Mouse (Mus musculus) thymus, adult 2 months (tissue): ENCODE results near the gene Phex. TPM values are rescaled to one million over a fixed set of nuclear protein-coding genes. Genes with fewer than 3 reads are reported as not detected.

ENCODE experiments used
- DNase-seq: peaks from one replicate; pipeline ENCODE4 v3.0.0; 2021
- H3K27ac ChIP-seq: fragments of 200-500 bp; 2 replicates; pipeline ENCODE4 v1.5.1; 2012; ENCODE audit warnings: low read length, control low read depth; ENCODE audit not compliant: control insufficient read depth, insufficient read depth
- H3K27me3 ChIP-seq: fragments of 200-500 bp; 2 replicates; pipeline ENCODE4 v1.6.1; 2012; ENCODE audit warnings: mild to moderate bottlenecking, low read length, moderate library complexity, mixed read lengths; ENCODE audit not compliant: control insufficient read depth, insufficient read depth
- H3K36me3 ChIP-seq: fragments of 200-500 bp; 2 replicates; pipeline ENCODE4 v1.6.1; 2012; ENCODE audit warnings: mild to moderate bottlenecking, low read length, moderate library complexity; ENCODE audit not compliant: control insufficient read depth, insufficient read depth
- H3K4me1 ChIP-seq: fragments of 200-500 bp; replicated peaks from 2 replicates; pipeline ENCODE4 v1.6.1; 2012; ENCODE audit warnings: low read length; ENCODE audit not compliant: control insufficient read depth, insufficient read depth
- H3K4me3 ChIP-seq: fragments of 200-500 bp; 2 replicates; pipeline ENCODE4 v1.5.1; 2012; ENCODE audit warnings: mild to moderate bottlenecking, low read length, control low read depth, moderate library complexity; ENCODE audit not compliant: control insufficient read depth, insufficient read depth
- CTCF ChIP-seq: fragments of 200-500 bp; IDR thresholded peaks from 2 replicates; pipeline ENCODE4 v1.5.1; 2012; ENCODE audit warnings: mild to moderate bottlenecking, control low read depth, low read length, moderate library complexity, borderline replicate concordance; ENCODE audit not compliant: control insufficient read depth, poor library complexity, insufficient read depth; ENCODE audit errors: extremely low read depth
- POLR2A ChIP-seq: fragments of 200-500 bp; IDR thresholded peaks from 2 replicates; pipeline ENCODE4 v1.6.1; 2012; ENCODE audit warnings: mild to moderate bottlenecking, low read length, control low read depth, moderate library complexity; ENCODE audit not compliant: control insufficient read depth, poor library complexity, insufficient read depth; ENCODE audit errors: extremely low read depth
- WGBS: fragments of 180-500 bp; shearing (Covaris S2); methylation state at CpG from one replicate; pipeline ENCODE4 v1.1.7; 2018; 5-methylcytosine and 5-hydroxymethylcytosine counted together
- polyA plus RNA-seq: library from polyadenylated mRNA; depleted of rRNA; stranded (reverse); fragments of >200 nt; gene quantifications from 2 replicates; pipeline ENCODE4 v1.2.3, GENCODE M21; 2012

The Phex gene
- polyA plus RNA-seq, 1 experiment = not detected

DNA sequence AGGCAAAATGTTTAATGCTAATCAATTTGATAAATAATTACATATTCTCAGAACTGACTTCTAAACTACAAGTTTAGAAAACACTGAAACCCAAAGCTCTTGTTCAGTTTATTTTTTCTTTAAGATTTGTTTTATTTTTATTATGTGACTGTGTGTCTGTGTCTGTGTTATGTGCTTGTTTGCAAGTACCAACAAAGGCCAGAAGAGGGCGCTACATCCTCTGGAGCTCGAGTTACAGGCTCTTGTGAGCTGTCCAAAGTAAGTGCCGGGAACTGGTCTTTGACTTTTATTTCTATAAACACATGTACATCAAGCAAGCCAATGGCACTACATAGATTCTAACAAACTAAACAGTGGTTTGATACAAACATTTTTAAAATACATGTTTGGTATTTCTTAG, 41.2 kb downstream of the Phex start:
- TF ChIP-seq POLR2A (no peak), CTCF (no peak)
- no peak for DNase-seq
- H3K4me1 ChIP-seq = no peaks in the 10 kb centered on the region
- no peaks in the 10 kb centered on the region for H3K27me3 ChIP-seq
- no peak overlapping the region for H3K4me3 ChIP-seq
- 76% methylated on average over 3 of the region's 3 CpGs for WGBS
- H3K27ac ChIP-seq = no peak overlapping the region
- no peaks in the 10 kb centered on the region for H3K36me3 ChIP-seq

DNA sequence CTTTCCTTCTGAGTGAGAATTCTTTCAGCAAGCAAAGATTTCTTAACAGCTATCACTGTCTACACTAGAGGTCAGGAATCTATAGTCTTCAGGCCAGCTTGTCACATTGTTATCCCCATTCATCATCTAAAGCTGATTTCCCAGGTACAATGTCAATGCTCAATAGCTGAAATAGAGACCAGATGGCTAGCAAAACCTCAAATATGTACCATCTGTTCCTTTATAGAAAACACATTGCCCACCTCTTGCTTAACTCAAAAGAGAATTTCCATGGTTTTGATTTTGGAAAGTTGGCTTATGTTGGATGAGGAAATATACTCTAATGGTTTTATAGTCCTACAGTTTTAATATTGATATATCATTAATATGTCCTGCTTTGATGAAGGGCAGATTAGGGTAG, 45.9 kb downstream of the Phex start:
- no peak for DNase-seq
- no peaks in the 10 kb centered on the region for H3K27me3 ChIP-seq
- H3K36me3 ChIP-seq = no peaks in the 10 kb centered on the region
- H3K4me3 ChIP-seq = no peak overlapping the region
- H3K27ac ChIP-seq = no peak overlapping the region
- TF ChIP-seq CTCF = no peak
- no peak for TF ChIP-seq POLR2A
- H3K4me1 ChIP-seq = no peaks in the 10 kb centered on the region

DNA sequence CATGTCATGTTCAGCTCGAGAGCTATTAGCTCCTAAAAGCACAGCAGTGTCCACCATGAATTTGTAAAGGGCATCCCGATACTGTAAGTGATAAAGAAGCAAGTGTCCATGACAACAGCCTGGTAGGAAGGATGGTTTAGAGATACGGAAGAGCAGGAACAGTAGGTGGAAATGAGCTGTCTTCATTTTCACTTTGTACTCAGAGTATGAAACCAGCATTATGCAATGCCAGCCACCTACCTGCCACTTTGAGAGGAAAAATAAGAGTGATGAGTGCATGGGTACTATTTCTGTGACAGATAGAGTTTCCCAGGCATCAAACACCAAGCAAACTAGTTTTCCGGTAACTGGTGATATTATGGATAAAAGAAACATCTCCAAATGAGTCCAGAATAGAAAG, 59.6 kb downstream of the Phex start:
- no peaks in the 10 kb centered on the region for H3K4me1 ChIP-seq
- no peak overlapping the region for H3K4me3 ChIP-seq
- H3K27me3 ChIP-seq = no peaks in the 10 kb centered on the region
- TF ChIP-seq POLR2A (no peak), CTCF (no peak)
- DNase-seq = no peak
- no peaks in the 10 kb centered on the region for H3K36me3 ChIP-seq
- no peak overlapping the region for H3K27ac ChIP-seq
- WGBS = 94% methylated on average over 4 of the region's 4 CpGs

DNA sequence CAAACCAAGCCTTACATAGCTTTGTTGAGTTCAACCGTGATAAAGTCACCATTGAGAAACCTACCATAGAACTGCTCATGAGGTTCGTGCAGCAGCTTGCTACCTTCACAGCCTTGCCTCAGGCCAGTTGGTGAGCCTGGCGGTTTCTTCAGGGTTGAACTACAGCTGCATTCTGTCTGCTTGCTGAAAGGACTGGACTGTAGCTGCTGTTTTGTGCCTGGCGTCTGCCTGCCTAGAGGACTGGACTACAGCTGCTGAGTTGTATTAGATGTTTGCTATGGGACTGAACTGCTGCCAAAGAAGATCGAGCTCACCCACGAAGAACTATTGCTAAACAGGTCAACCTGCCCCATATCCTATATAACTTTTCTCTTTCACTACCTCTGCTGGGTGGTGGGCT, 68.9 kb downstream of the Phex start:
- Histone ChIP-seq H3K4me3 (no peak overlapping the region), H3K36me3 (no peaks in the 10 kb centered on the region), H3K4me1 (no peaks in the 10 kb centered on the region), H3K27ac (no peak overlapping the region), H3K27me3 (no peaks in the 10 kb centered on the region)
- WGBS = 94% methylated on average over 6 of the region's 6 CpGs
- TF ChIP-seq CTCF = no peak
- no peak for DNase-seq

DNA sequence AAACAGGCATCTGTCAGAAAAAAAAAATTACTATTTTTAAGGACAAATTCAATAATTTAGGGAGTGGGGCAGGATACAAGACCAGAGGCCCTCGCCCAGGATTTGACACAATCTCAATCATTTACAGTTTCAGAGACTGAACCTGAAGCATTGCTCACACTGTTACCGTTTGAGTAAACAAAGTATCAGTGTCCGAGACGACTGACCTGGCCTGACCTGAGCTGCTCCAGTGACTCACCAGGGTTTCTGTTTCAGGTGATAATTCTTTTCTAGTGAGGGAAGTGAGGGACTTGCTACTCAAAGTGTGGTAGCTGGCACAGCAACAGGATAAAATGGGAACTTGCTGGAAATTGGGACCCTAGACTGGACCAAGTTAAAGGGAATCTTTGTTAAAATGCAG, 80.4 kb downstream of the Phex start:
- H3K27me3 ChIP-seq = no peaks in the 10 kb centered on the region
- TF ChIP-seq CTCF (no peak), POLR2A (no peak)
- H3K4me1 ChIP-seq = no peaks in the 10 kb centered on the region
- WGBS = 81% methylated on average over 4 of the region's 4 CpGs
- DNase-seq = no peak
- no peak overlapping the region for H3K27ac ChIP-seq
- no peaks in the 10 kb centered on the region for H3K36me3 ChIP-seq
- H3K4me3 ChIP-seq = no peak overlapping the region

DNA sequence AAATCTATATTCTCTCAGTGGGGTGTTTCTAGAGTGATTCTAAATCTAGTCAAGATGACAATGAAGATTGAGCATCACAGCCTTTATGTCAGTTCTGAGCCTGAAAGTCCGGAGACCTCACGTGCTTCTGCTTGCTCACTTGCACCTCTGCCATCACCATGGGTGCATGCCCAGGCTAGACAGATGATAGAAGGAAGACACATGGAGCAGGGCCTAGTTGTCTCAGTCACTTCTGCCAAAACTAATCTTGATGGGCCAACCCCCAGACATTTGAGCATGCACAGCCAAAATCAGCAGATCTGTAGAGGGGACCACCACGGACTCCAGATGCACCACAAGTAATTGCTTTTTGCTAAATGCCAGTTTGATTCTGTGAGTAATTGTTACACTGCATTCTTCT, 85.3 kb downstream of the Phex start:
- Histone ChIP-seq H3K36me3 (no peaks in the 10 kb centered on the region), H3K27ac (no peak overlapping the region), H3K4me3 (no peak overlapping the region), H3K27me3 (no peaks in the 10 kb centered on the region), H3K4me1 (no peaks in the 10 kb centered on the region)
- 98% methylated on average over 3 of the region's 3 CpGs for WGBS
- DNase-seq = no peak
- no peak for TF ChIP-seq POLR2A
- no peak for TF ChIP-seq CTCF

DNA sequence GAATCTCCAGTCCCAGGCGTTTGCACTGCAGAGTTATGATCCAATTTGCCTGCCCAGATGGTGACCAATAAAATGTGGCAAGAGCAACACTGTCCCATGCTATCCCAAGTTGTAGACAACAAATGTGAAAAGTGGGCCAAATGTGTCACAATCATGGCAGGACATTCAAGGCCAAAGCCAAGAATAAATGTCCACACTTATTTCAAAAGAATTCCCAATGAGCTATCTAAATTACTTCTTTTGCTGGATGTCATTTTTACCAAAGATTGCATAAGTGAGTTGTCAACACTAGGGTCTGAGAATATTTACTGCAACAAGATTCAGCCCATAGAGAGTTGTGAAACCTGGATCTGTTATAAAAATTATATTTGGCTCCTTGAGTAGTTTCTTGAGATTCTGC, 86.7 kb downstream of the Phex start:
- DNase-seq = no peak
- Histone ChIP-seq H3K36me3 (no peaks in the 10 kb centered on the region), H3K27me3 (no peaks in the 10 kb centered on the region), H3K4me3 (no peak overlapping the region), H3K27ac (no peak overlapping the region), H3K4me1 (no peaks in the 10 kb centered on the region)
- WGBS = 80% methylated on average over 1 of the region's 1 CpGs
- TF ChIP-seq CTCF = no peak
- no peak for TF ChIP-seq POLR2A

DNA sequence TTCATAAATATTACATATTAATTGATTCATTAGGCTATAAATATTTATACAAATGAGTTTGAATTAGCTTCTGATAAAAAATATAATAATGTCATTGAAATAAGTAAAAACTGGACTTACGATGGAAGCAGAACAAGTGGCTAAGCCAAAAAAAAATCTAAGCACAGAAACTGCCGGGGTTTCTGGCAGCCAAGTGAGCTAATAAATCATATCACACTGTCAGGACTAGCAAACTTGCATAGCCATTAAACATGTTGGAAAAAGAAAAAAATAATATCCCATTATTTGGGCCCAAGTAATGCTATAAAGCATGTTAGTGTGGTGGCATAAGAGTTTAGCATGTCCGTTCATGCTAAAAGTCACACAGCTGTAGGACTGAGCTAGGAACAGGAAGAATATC, 87.4 kb downstream of the Phex start:
- WGBS = 76% methylated on average over 3 of the region's 3 CpGs
- H3K27me3 ChIP-seq = no peaks in the 10 kb centered on the region
- H3K4me1 ChIP-seq = no peaks in the 10 kb centered on the region
- no peaks in the 10 kb centered on the region for H3K36me3 ChIP-seq
- DNase-seq = no peak
- no peak overlapping the region for H3K27ac ChIP-seq
- TF ChIP-seq CTCF (no peak), POLR2A (no peak)
- H3K4me3 ChIP-seq = no peak overlapping the region
